Mouse (Mus musculus): Measurements from ENCODE around the gene Lgr6.

The Lgr6 gene

DNA sequence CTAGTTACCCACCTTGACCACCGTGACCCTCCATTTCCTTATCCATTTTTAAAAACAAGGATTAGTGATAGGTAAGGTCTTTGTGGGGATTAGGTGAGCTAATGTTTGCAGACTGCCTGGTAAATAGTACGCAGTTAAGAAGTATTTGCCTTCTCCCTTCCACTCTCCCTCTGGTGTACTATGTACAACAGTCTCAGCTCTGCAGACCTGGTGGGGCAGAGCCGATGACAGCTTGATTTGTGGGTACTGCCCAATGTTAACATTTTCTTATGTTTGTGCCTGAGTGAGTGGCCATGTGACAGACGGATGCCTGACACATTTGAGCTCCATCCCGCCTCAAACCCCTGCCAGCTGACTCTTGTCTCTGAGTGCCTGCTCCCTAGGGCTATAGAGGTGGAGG lies 28.6 kb downstream of the Lgr6 start:
- no peak for DNase-seq (ENCODE audit: low spot score)

- DNase-seq (ENCODE audit: low spot score): no peak
These were observed 29.8 kb downstream of the Lgr6 start for GRCm38 (mm10) chr1:135075270-135075669.

- DNase-seq (ENCODE audit: low spot score): no peak
These were observed 32.4 kb downstream of the Lgr6 start for GRCm38 (mm10) chr1:135072643-135073042.

GRCm38 (mm10) chr1:135069841-135070240 lies 35.2 kb downstream of the Lgr6 start:
- no peak for DNase-seq (ENCODE audit: low spot score)

DNA sequence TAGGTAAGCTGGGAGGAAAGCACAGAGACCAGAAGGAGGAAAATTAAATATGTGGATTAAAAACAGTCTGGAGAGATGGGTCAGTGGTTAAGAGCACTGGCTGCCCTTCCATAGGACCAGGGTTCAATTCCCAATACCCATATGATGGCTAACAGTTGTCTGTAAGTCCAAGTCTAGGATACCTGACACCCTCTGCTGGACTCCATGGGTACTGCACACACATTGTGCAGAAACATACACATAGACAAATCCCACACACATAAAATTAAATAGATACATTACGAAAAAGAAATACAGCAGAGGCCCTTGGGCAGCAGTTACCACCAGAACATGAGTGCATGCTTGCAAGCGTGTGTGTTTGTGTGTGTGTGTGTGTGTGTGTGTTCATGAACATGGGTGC lies 40.6 kb downstream of the Lgr6 start:
- no peak for DNase-seq (ENCODE audit: low spot score)

- DNase-seq (ENCODE audit: low spot score): no peak
These were observed 42.1 kb downstream of the Lgr6 start for GRCm38 (mm10) chr1:135062936-135063335.

DNA sequence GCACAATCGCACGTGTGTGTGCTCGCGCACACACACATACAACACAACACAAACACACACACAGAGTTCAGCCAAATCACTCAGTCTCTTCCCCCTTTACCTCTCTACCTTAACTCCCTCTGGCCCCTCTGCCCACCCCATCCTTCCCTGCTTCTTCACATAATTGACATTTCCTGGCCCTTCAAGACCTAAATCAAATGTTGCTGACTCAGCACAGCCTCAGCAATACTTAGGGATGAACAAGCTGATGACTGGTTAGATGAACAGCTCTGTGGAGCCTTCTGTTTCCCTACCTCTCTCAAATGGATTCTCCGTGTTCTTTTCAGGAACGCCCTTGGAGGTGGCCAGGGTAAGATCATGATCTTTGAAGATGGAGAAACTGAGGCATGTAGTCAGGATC lies 43.8 kb downstream of the Lgr6 start:
- DNase-seq (ENCODE audit: low spot score): no peak

DNA sequence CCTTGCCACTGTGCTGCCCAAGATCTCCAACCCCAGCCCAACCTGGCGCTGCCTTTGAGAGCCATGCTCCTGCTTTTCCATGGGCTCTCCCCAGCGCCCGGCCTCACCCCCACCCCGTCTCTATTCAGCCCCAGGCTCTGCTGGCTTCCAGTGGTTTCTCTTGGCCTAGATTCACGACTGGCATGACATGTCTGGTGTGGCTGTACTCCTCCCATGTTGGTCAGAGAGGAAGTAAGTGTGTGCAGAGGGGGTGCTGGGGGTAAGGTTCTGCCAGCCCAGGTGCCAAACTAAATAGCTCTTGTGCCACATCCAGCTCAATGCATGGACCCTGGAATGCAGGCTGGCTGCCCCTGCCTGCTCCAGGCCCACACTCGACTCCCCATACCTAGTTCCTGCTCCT lies 44.9 kb downstream of the Lgr6 start:
- no peak for DNase-seq (ENCODE audit: low spot score)

- no peak for DNase-seq (ENCODE audit: low spot score)
These were observed 48.2 kb downstream of the Lgr6 start for GRCm38 (mm10) chr1:135056901-135057300.

DNA sequence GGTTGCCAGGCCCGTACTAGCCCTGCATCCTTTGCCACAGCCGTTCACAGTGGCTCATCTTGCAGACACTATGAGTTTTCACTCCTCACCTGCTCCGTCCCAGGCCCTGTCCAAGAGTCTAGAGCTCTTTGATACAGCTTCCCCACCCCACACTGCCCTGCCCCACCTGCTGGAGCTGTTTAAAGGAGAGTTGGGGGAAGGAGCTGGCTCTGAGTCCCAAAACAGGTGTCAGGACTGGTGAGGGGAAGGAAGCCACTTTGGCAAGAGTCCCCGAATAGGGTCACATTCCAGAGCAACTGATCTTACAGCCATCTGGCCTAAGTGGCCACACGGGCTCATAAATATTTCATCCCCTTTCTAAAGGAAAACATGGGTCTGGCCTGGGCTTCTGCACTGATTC lies 51.0 kb downstream of the Lgr6 start:
- no peak for DNase-seq (ENCODE audit: low spot score)

DNA sequence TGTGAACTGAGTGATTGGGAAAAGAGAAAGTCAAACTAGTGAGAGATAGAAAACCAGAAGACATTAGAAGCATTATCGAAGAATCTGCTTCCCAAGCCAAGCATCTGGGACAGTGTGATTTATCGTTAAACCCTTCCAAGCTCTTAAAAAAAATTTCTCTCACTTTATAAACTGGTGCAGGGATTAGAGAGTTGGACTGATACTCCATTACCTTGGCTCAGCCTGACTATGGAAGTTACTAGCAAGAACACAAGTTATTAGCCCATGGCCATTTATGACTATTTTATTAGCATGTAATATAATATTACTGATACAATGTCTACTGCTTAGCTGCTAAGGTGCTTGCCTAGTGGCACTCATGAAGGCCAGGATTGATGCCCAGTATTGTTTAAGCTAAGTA lies 60.6 kb downstream of the Lgr6 start:
- DNase-seq (ENCODE audit: low spot score): no peak

DNA sequence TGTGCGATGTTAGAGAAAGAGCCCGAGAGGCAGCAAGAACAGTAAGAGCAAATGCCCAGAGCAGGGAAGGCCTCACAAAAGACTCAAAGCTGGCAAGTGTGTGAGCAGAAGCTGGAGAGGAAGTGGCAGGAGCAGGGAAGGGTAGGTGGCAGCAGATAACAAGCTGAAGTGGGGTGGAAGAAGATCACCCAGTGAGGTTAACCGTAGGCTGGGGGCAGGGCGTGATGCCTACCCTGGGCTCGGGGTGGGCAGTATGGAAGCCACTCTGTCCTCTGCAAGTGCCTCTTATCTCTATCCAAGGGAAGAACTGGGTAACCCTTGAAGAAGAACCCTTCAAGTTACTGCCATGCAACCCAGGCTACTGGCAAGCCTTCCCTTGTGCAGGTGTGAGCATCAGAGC lies 68.8 kb downstream of the Lgr6 start:
- DNase-seq (ENCODE audit: low spot score): no peak

- DNase-seq (ENCODE audit: low spot score): no peak
These were observed 72.4 kb downstream of the Lgr6 start for GRCm38 (mm10) chr1:135032658-135033057.

DNA sequence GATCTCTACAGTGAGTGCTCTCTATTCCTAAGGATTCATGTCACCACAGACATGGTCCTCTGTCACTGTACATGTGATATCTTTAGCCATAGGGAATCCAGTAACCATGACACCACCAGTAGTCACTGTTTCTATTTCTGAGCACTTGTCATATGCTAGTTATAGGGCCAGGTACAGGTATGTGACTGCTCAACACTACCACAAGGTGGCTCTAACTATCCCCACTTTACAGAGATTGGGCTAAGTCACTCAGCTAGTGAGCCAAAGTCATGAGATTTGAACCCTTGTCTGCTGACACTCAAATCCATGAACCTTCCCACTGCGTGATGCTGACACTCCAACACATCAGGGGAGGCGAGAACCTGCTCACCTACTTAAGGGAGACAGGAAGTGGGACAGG lies 75.0 kb downstream of the Lgr6 start:
- DNase-seq (ENCODE audit: low spot score): no peak

GRCm38 (mm10) chr1:135026275-135026674 lies 78.8 kb downstream of the Lgr6 start:
- DNase-seq (ENCODE audit: low spot score): no peak

GRCm38 (mm10) chr1:135023583-135023982 lies 81.5 kb downstream of the Lgr6 start:
- DNase-seq (ENCODE audit: low spot score): no peak

GRCm38 (mm10) chr1:135021936-135022335 lies 83.1 kb downstream of the Lgr6 start:
- no peak for DNase-seq (ENCODE audit: low spot score)

DNA sequence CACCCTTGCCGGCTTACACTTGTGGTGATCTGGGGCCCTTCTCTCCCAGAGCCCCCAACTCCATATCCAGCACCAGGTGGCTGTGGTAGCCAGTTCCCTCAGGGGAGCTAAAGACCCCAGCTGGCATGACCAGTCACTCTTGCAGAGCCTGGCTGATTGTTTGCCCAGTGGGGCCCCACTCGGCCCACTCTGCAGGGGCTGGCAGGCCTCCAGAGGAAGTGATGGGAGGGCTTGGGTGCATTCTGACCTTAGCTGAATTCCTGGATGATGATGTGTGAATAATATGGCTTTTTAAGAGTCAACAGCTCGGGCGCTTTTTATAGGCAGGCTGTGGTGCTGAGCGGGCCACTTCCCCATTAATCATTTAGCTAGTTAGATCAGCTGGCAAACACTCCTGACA lies 84.1 kb downstream of the Lgr6 start:
- DNase-seq (ENCODE audit: low spot score): no peak

GRCm38 (mm10) chr1:135020281-135020940 lies 84.7 kb downstream of the Lgr6 start:
- DNase-seq (ENCODE audit: low spot score): no peak

- DNase-seq (ENCODE audit: low spot score): no peak
These were observed 85.3 kb downstream of the Lgr6 start for GRCm38 (mm10) chr1:135019775-135020167.

DNA sequence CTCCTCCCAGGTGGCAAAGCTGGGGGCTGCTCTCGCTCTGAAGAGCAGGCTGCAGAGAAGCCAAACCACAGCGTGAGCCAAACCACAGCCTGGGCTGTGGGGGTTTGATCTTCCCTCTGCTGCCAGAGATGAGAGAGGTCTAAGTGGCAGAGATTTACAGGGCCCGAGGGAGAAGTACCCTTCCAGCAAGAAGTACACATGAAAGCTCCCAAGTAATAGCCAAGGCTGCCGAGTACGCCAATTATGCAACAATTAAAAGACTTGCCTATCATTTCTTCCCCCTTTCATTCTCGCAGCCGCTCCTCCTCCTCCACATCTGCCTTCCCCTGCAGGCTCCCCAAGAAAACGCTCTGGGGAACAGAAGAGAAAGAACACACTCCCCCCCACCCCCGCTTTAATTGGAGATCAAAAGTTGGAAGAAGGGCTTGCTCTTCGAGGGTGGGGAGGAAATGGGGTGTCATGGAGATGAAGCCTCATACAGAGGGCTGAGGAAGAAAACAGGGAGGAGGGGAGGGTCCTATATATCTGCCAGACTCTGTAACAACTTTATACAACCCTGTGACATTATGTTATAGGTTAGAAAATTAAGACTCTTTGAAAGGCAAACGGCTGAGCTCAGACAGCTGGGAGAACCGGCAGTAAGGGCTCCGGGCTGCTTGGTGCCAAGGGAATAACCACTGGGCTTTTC lies 85.8 kb downstream of the Lgr6 start:
- no peak for DNase-seq (ENCODE audit: low spot score)

- no peak for DNase-seq (ENCODE audit: low spot score)
These were observed 87.4 kb downstream of the Lgr6 start for GRCm38 (mm10) chr1:135017656-135018015.

- no peak for DNase-seq (ENCODE audit: low spot score)
These were observed 88.0 kb downstream of the Lgr6 start for GRCm38 (mm10) chr1:135016907-135017655.

Data from embryo, embryonic 10 days (tissue).